27 mouse cellular contexts compared by ENCODE assay signal in the genomic region with DNA sequence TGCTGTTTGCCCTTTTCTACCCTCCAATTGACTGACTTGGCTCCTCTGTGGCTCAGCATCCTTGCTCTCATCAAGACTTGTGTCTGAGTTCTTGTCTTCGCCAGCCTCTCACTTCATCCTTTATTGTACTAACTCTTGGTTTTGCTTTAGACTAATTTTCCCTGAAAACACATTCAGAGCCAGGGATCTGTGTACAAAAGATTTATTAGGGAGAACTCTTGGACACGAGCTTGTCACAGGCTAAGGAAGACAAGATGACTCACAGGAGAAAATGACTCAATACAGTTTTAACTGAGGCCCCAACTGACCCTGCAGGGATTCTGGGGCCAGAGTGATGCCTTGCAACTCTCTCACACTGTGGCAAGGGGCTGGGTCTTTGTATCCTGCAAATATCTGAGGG.
DNase-seq lines count a peak whose midpoint lies in the region; ATAC-seq lines count a peak whose summit lies in the region.
"Had no signal": no experiment of that assay in that cellular context is flagged by ENCODE, and none has a peak within 500 bp of the region (broad histone marks: within the 10 kb centered on the region; RNA-seq: fewer than 3 reads in every experiment).

No protein-coding gene starts in this region.

- no peak for ATAC-seq in hindbrain, embryonic 11.5 days (ENCODE audit: low FRiP score)
- ATAC-seq: CD4-positive, CD25-positive, alpha-beta regulatory T cell, adult 4 months; forebrain, embryonic 15.5 days had no signal

- H3K4me3 ChIP-seq in hindbrain, embryonic 11.5 days (ENCODE audit: low read depth, low read length): no peak overlapping the region
- H3K4me3 ChIP-seq: embryonic facial prominence, embryonic 10.5 days; embryonic facial prominence, embryonic 13.5 days; erythroblast, embryonic 14.5 days; forebrain, embryonic 12.5 days; forebrain, embryonic 15.5 days; heart, embryonic 12.5 days; heart, embryonic 15.5 days; hindbrain, embryonic 12.5 days; hindbrain, embryonic 15.5 days had no signal

- DNase-seq in adrenal gland, adult 2 months: peak; percentile 22
- no peak for DNase-seq in adrenal gland, postnatal 4 days (ENCODE audit: low spot score in 2 of 2)
- peak; percentile 58 for DNase-seq in Muller cell, postnatal 12 days (ENCODE audit: inconsistent ontology term)
- DNase-seq in adipocyte (ENCODE audit: low spot score): peak; percentile 40
- no peak for DNase-seq in heart, postnatal 14 days
- no peak for DNase-seq in hindbrain, embryonic 11.5 days (ENCODE audit: low spot score)
- DNase-seq: adrenal gland, postnatal 10 days; cerebellum, adult 11 months; cerebellum, adult 2 months; cerebellum, postnatal 10 days; cerebellum, postnatal 36 days; embryo, embryonic 11 days; gastrocnemius, postnatal 25 days; heart, adult 18-20 months; heart, postnatal 10 days; heart, postnatal 4 days; kidney, adult 11 months had no signal

- no peaks in the 10 kb centered on the region for H3K4me1 ChIP-seq in hindbrain, embryonic 11.5 days (replicated peaks; ENCODE audit: control insufficient read depth, insufficient read depth, low read length)
- H3K4me1 ChIP-seq: heart, embryonic 12.5 days; heart, embryonic 15.5 days had no signal

- H3K27ac ChIP-seq in hindbrain, embryonic 11.5 days (ENCODE audit: low read depth, low read length): no peak overlapping the region
- H3K27ac ChIP-seq: embryonic facial prominence, embryonic 10.5 days; embryonic facial prominence, embryonic 13.5 days; forebrain, embryonic 12.5 days; forebrain, embryonic 15.5 days; heart, embryonic 15.5 days; hindbrain, embryonic 12.5 days; hindbrain, embryonic 15.5 days had no signal

- H3K27me3 ChIP-seq in hindbrain, embryonic 11.5 days (ENCODE audit: control insufficient read depth, insufficient read depth, low read length): no peaks in the 10 kb centered on the region
- H3K27me3 ChIP-seq: forebrain, embryonic 12.5 days; forebrain, embryonic 15.5 days; heart, embryonic 12.5 days; heart, embryonic 15.5 days; hindbrain, embryonic 12.5 days; hindbrain, embryonic 15.5 days had no signal

- H3K36me3 ChIP-seq in hindbrain, embryonic 11.5 days (ENCODE audit: control insufficient read depth, insufficient read depth, low read length): no peaks in the 10 kb centered on the region
- H3K36me3 ChIP-seq: embryonic facial prominence, embryonic 10.5 days; embryonic facial prominence, embryonic 13.5 days; forebrain, embryonic 12.5 days; forebrain, embryonic 15.5 days; heart, embryonic 12.5 days; heart, embryonic 15.5 days; hindbrain, embryonic 12.5 days; hindbrain, embryonic 15.5 days had no signal

- no peak overlapping the region for H3K9ac ChIP-seq in hindbrain, embryonic 11.5 days (ENCODE audit: low read depth, low read length)
- H3K9ac ChIP-seq: embryonic facial prominence, embryonic 13.5 days; forebrain, embryonic 12.5 days; forebrain, embryonic 15.5 days; heart, embryonic 12.5 days; heart, embryonic 15.5 days; hindbrain, embryonic 12.5 days; hindbrain, embryonic 15.5 days had no signal

- no peaks in the 10 kb centered on the region for H3K9me3 ChIP-seq in hindbrain, embryonic 11.5 days (ENCODE audit: control insufficient read depth, low read length)
- H3K9me3 ChIP-seq: embryonic facial prominence, embryonic 10.5 days; embryonic facial prominence, embryonic 13.5 days; forebrain, embryonic 12.5 days; forebrain, embryonic 15.5 days; heart, embryonic 12.5 days; heart, embryonic 15.5 days; hindbrain, embryonic 12.5 days; hindbrain, embryonic 15.5 days had no signal

- no peak overlapping the region for H3K4me2 ChIP-seq in hindbrain, embryonic 11.5 days (replicated peaks; ENCODE audit: low read depth, low read length)
- H3K4me2 ChIP-seq: embryonic facial prominence, embryonic 13.5 days; forebrain, embryonic 12.5 days; forebrain, embryonic 15.5 days; heart, embryonic 12.5 days; heart, embryonic 15.5 days; hindbrain, embryonic 12.5 days; hindbrain, embryonic 15.5 days had no signal

- intact Hi-C loops in heart, postnatal 14 days (cut with DNase I): no loop called here

- WGBS in hindbrain, embryonic 11.5 days: 79% methylated on average over 2 of the region's 2 CpGs

Comparison
In these comparisons a context has a peak if more than half of its experiments do, and no peak if none do; other contexts are left out.
1. DNase-seq: peak in adrenal gland, adult 2 months (single experiment), Muller cell, postnatal 12 days (single experiment) and adipocyte (single experiment); none in adrenal gland, postnatal 4 days (0 of 2), heart, postnatal 14 days (0 of 2) and hindbrain, embryonic 11.5 days (single experiment).